ENCODE assay signal across 7 mouse cellular contexts in the genomic region with DNA sequence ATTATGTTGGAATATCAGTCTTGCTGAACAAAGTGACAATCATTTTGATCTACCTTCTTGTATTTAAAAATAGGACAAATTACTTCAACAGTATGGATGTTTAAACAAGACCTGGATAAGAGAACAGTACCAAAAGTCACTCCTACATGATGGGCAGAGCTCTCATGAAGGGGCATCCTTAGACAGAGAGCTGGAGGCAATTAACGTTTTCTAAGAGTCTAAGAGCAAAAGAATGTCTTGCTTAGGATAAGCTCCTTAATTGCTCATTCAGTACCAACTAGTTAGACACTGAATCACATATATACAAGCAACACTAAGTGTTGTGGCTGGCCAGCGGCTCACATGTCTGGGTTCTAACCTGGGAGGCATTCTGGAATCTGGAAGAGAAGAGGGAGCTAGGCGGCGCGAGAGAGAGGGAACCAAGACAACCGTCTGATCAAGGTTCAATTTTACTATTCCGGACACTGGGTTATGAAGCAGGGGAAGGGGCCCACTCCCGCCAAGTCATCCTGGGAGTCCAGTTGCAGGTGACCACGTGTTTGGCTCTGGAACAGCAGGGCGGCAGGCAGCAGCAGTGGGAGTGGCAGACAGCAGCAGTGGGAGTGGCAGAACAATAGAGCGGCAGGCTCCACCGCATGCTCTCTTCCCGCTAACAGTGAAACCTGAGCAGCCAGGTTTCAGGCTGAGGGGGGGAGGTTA. TPM values are rescaled to one million over a fixed set of nuclear protein-coding genes. Genes with fewer than 3 reads are reported as not detected.
DNase-seq lines count a peak whose midpoint lies in the region; ATAC-seq and TF ChIP-seq lines count a peak whose summit lies in the region.

No protein-coding gene starts in this region.

- H3K27me3 ChIP-seq in CH12.LX (replicated peaks) = no peaks in the 10 kb centered on the region
- no peaks in the 10 kb centered on the region for H3K27me3 ChIP-seq in G1E (ENCODE audit: insufficient read depth, low read length)
- H3K27me3 ChIP-seq in forebrain, embryonic 14.5 days (replicated peaks; ENCODE audit: control insufficient read depth, insufficient read depth, low read length) = no peaks in the 10 kb centered on the region
- no peaks in the 10 kb centered on the region for H3K27me3 ChIP-seq in kidney, embryonic 16.5 days (ENCODE audit: insufficient read depth, low read length)
- no peaks in the 10 kb centered on the region for H3K27me3 ChIP-seq in small intestine, adult 2 months (ENCODE audit: control insufficient read depth, insufficient read depth, low read length)

- dilution Hi-C loops in CH12.LX (cut with MboI; ENCODE audit: extremely low pct_ligation_motif_present, extremely low pct_unique_long_range_greater_than_20kb, low sequenced_read_pairs) = no loop called here

- H3K36me3 ChIP-seq in CH12.LX (replicated peaks in 1 of 2; ENCODE audit: control insufficient read depth in 1 of 2, insufficient read depth in 1 of 2, low read length in 1 of 2) = no peaks in the 10 kb centered on the region
- no peaks in the 10 kb centered on the region for H3K36me3 ChIP-seq in G1E (replicated peaks)
- H3K36me3 ChIP-seq in forebrain, embryonic 14.5 days (ENCODE audit: control insufficient read depth, insufficient read depth, low read length) = no peaks in the 10 kb centered on the region
- H3K36me3 ChIP-seq in kidney, embryonic 16.5 days (ENCODE audit: insufficient read depth, low read length) = no peaks in the 10 kb centered on the region
- H3K36me3 ChIP-seq in small intestine, adult 2 months (ENCODE audit: control insufficient read depth, insufficient read depth, low read length) = peaks cover 15% of the 10 kb centered on the region; the same call in 1 of the 2 replicates

- H3K4me3 ChIP-seq in CH12.LX (replicated peaks in 1 of 3; ENCODE audit: low read depth in 2 of 3, low read length in 2 of 3, poor library complexity in 1 of 3) (no peak overlapping the region), G1E (ENCODE audit: low read depth, low read length) (peak overlapping the region; percentile 62; the same call in 1 of the 2 replicates)
- H3K4me3 ChIP-seq in forebrain, embryonic 14.5 days (ENCODE audit: low read depth, low read length) = peak overlapping the region; percentile 31
- peak overlapping the region; percentile 7; the same call in 1 of the 2 replicates for H3K4me3 ChIP-seq in kidney, embryonic 16.5 days (ENCODE audit: low read length)
- H3K4me3 ChIP-seq in small intestine, adult 2 months (ENCODE audit: low read depth, low read length) = peak overlapping the region; percentile 17; the same call in 1 of the 2 replicates

- TF ChIP-seq POLR2A in CH12.LX (IDR thresholded peaks at IDR 0.05; ENCODE audit: low read depth, low read length) = no peak
- TF ChIP-seq POLR2A in small intestine, adult 2 months (IDR thresholded peaks at IDR 0.05; ENCODE audit: low read depth, low read length) = no peak

- H3K79me2 ChIP-seq in CH12.LX (replicated peaks; ENCODE audit: control insufficient read depth, extremely low read depth, insufficient read depth, poor library complexity, severe bottlenecking) = no peaks in the 10 kb centered on the region

- H3K27ac ChIP-seq in CH12.LX (ENCODE audit: insufficient read depth, low read depth) = no peak overlapping the region
- no peak overlapping the region for H3K27ac ChIP-seq in forebrain, embryonic 14.5 days (ENCODE audit: low read depth, low read length)
- H3K27ac ChIP-seq in kidney, embryonic 16.5 days (ENCODE audit: low read length) = no peak overlapping the region
- no peak overlapping the region for H3K27ac ChIP-seq in small intestine, adult 2 months (ENCODE audit: insufficient read depth, low read depth, low read length)

- 2% methylated on average over 13 of the region's 13 CpGs for WGBS in forebrain, embryonic 14.5 days
- 1% methylated on average over 13 of the region's 13 CpGs for WGBS in kidney, embryonic 16.5 days
- 4% methylated on average over 13 of the region's 13 CpGs for WGBS in small intestine, adult 2 months

- no peak overlapping the region for H3K9ac ChIP-seq in CH12.LX (ENCODE audit: insufficient read depth, low read depth)
- H3K9ac ChIP-seq in forebrain, embryonic 14.5 days (ENCODE audit: low read length) = peak overlapping the region; percentile 56
- no peak overlapping the region for H3K9ac ChIP-seq in kidney, embryonic 16.5 days (replicated peaks; ENCODE audit: low read length)

- TF ChIP-seq CTCF in CH12.LX (conservative IDR thresholded peaks at IDR 0.05 in 1 of 2, IDR thresholded peaks at IDR 0.05 in 1 of 2; ENCODE audit: low read depth in 2 of 2, low read length in 2 of 2) (no peak), G1E (IDR thresholded peaks at IDR 0.05; ENCODE audit: low read depth, low read length) (no peak)
- TF ChIP-seq CTCF in small intestine, adult 2 months (IDR thresholded peaks at IDR 0.05; ENCODE audit: extremely low read depth, insufficient read length, insufficient replicate concordance, low read depth, low read length) = no peak

- no peak for TF ChIP-seq RAD21 in CH12.LX (IDR thresholded peaks at IDR 0.05; ENCODE audit: low read depth, low read length)

- H3K4me2 ChIP-seq in CH12.LX (ENCODE audit: insufficient read depth, low read depth, poor library complexity, severe bottlenecking) = peak overlapping the region; percentile 69
- H3K4me2 ChIP-seq in forebrain, embryonic 14.5 days (ENCODE audit: low read length) = peak overlapping the region; percentile 53
- H3K4me2 ChIP-seq in kidney, embryonic 16.5 days (replicated peaks; ENCODE audit: low read depth, low read length) = peak overlapping the region; percentile 35

- DNase-seq in CH12.LX (ENCODE audit: extremely low read depth) = no peak
- no peak for DNase-seq in G1E (ENCODE audit: low spot score)
- peak; percentile 56 for DNase-seq in forebrain, embryonic 14.5 days (ENCODE audit: low spot score)
- peak; percentile 6 for DNase-seq in lung, postnatal 14 days

- in situ Hi-C loops in CH12.LX (cut with MboI; ENCODE audit: low pct_ligation_motif_present, low pct_unique_long_range_greater_than_20kb, low sequenced_read_pairs) = no loop called here

- H3K9me3 ChIP-seq in CH12.LX (replicated peaks; ENCODE audit: low read length) = no peaks in the 10 kb centered on the region
- H3K9me3 ChIP-seq in G1E (replicated peaks) = no peaks in the 10 kb centered on the region
- no peaks in the 10 kb centered on the region for H3K9me3 ChIP-seq in forebrain, embryonic 14.5 days (replicated peaks; ENCODE audit: control insufficient read depth, low read length)
- no peaks in the 10 kb centered on the region for H3K9me3 ChIP-seq in kidney, embryonic 16.5 days (ENCODE audit: low read length)

- peak; percentile 68 for ATAC-seq in G1E (ENCODE audit: extremely low read depth, insufficient number of reproducible peaks, low FRiP score, poor library complexity, severe bottlenecking)
- peak; percentile 91 for ATAC-seq in forebrain, embryonic 14.5 days
- peak; percentile 97 for ATAC-seq in kidney, embryonic 16.5 days (ENCODE audit: low FRiP score, low TSS enrichment)
- ATAC-seq in CD4-positive, CD25-positive, alpha-beta regulatory T cell, adult 4 months = no peak

- no peak for TF ChIP-seq EP300 in CH12.LX (IDR thresholded peaks at IDR 0.05; ENCODE audit: low read length)

- no peaks in the 10 kb centered on the region for H3K4me1 ChIP-seq in CH12.LX (ENCODE audit: control insufficient read depth in 1 of 2, insufficient read depth in 2 of 2)
- H3K4me1 ChIP-seq in G1E (ENCODE audit: insufficient read depth, low read depth, low read length) = peaks cover 23% of the 10 kb centered on the region
- H3K4me1 ChIP-seq in forebrain, embryonic 14.5 days (ENCODE audit: control insufficient read depth, insufficient read depth, low read length) = no peaks in the 10 kb centered on the region
- H3K4me1 ChIP-seq in kidney, embryonic 16.5 days (ENCODE audit: insufficient read depth, low read length) = 0 out of 2 replicates have a peak, but pooled peaks cover 2% of the 10 kb centered on the region
- H3K4me1 ChIP-seq in small intestine, adult 2 months (ENCODE audit: control insufficient read depth, insufficient read depth, insufficient read length, low read length) = no peaks in the 10 kb centered on the region

TF ChIP-seq in CH12.LX, 34 proteins besides CTCF, POLR2A, EP300 and RAD21:
- peak; percentile 61 for TF ChIP-seq MAX (IDR thresholded peaks at IDR 0.05; ENCODE audit: low read length)
- no peak for TF ChIP-seq ZC3H11A (IDR thresholded peaks at IDR 0.05; ENCODE audit: low read depth, low read length)

RNA-seq across cellular contexts. Expression of a gene that starts 16.5 kb away (rescaled TPM):
- total RNA-seq in CH12.LX (2012; rRNA removed) = not detected in 2 replicates
- not detected in 2 replicates for total RNA-seq in CH12.LX (2014; rRNA removed)
- polyA plus RNA-seq in CH12.LX (2012; ENCODE audit: insufficient read length, low read depth) = not detected in 2 replicates
- not detected in 2 replicates for total RNA-seq in G1E (2014; fragmentation: Nextera tagmentation)
- 0.11 and 0.70 TPM in 2 replicates for total RNA-seq in G1E (2017)
- not detected in 2 replicates for polyA plus RNA-seq in G1E (2012)
- 6.1 and 6.4 TPM in 2 replicates for polyA plus RNA-seq in forebrain, embryonic 14.5 days (2014; fragmentation: Nextera tagmentation; extraction: Ambion mirVana)
- polyA plus RNA-seq in kidney, embryonic 16.5 days (2015; fragmentation: Nextera tagmentation; extraction: Ambion mirVana) = 50.5 and 52.9 TPM in 2 replicates
- polyA plus RNA-seq in small intestine, adult 2 months (2012; rRNA removed) = 2.0 and 2.8 TPM in 2 replicates
- not detected for polyA plus RNA-seq in CD4-positive, CD25-positive, alpha-beta regulatory T cell, adult 4 months (2017; shearing (Covaris generic))

RNA-seq across cellular contexts. Expression of a gene that starts 34.2 kb away (rescaled TPM):
- total RNA-seq in CH12.LX (2012; rRNA removed) (28.1 and 33.3 TPM in 2 replicates), CH12.LX (2014; rRNA removed) (23.9 and 30.2 TPM in 2 replicates), G1E (2014; fragmentation: Nextera tagmentation) (9.0 and 11.9 TPM in 2 replicates), G1E (2017) (34.8 and 36.1 TPM in 2 replicates)
- polyA plus RNA-seq in CH12.LX (2012; ENCODE audit: insufficient read length, low read depth) (31.3 and 35.2 TPM in 2 replicates), G1E (2012) (0.63 and 1.0 TPM in 2 replicates)
- polyA plus RNA-seq in forebrain, embryonic 14.5 days (2014; fragmentation: Nextera tagmentation; extraction: Ambion mirVana) = 0.27 TPM in 1 of 2 replicates, not detected in the other
- 3.2 and 3.5 TPM in 2 replicates for polyA plus RNA-seq in kidney, embryonic 16.5 days (2015; fragmentation: Nextera tagmentation; extraction: Ambion mirVana)
- polyA plus RNA-seq in small intestine, adult 2 months (2012; rRNA removed) = 6.0 and 13.0 TPM in 2 replicates
- polyA plus RNA-seq in CD4-positive, CD25-positive, alpha-beta regulatory T cell, adult 4 months (2017; shearing (Covaris generic)) = 1 to 10 TPM; 8.7 to 9.9 TPM

RNA-seq across cellular contexts. Expression of a gene that starts 54.1 kb away (rescaled TPM):
- 39.1 and 42.1 TPM in 2 replicates for total RNA-seq in CH12.LX (2012; rRNA removed)
- total RNA-seq in CH12.LX (2014; rRNA removed) = 76.3 and 80.4 TPM in 2 replicates
- 36.5 and 51.0 TPM in 2 replicates for polyA plus RNA-seq in CH12.LX (2012; ENCODE audit: insufficient read length, low read depth)
- total RNA-seq in G1E (2014; fragmentation: Nextera tagmentation) = 76.4 and 99.4 TPM in 2 replicates
- 350 and 361 TPM in 2 replicates for total RNA-seq in G1E (2017)
- polyA plus RNA-seq in G1E (2012) = 5.9 and 6.1 TPM in 2 replicates
- 2.4 TPM in 2 replicates for polyA plus RNA-seq in forebrain, embryonic 14.5 days (2014; fragmentation: Nextera tagmentation; extraction: Ambion mirVana)
- polyA plus RNA-seq in kidney, embryonic 16.5 days (2015; fragmentation: Nextera tagmentation; extraction: Ambion mirVana) = 5.6 and 5.8 TPM in 2 replicates
- polyA plus RNA-seq in small intestine, adult 2 months (2012; rRNA removed) = 5.9 and 16.2 TPM in 2 replicates
- 10 to 100 TPM; 44.8 to 57.0 TPM for polyA plus RNA-seq in CD4-positive, CD25-positive, alpha-beta regulatory T cell, adult 4 months (2017; shearing (Covaris generic))

Comparison
In these comparisons a context has a peak if more than half of its experiments do, and no peak if none do; other contexts are left out.
1. DNase-seq: peak in forebrain, embryonic 14.5 days (single experiment) and lung, postnatal 14 days (single experiment); none in CH12.LX (single experiment) and G1E (single experiment).
2. H3K4me3 ChIP-seq: peak in G1E (single experiment), forebrain, embryonic 14.5 days (single experiment), kidney, embryonic 16.5 days (single experiment) and small intestine, adult 2 months (single experiment); none in CH12.LX (0 of 3).
3. Peak in every context shown above with its lines, with median percentiles within 50 percentile points of each other: H3K4me2 ChIP-seq.